Mouse (Mus musculus): ENCODE results near the gene Zfp978. TPM values are rescaled to one million over a fixed set of nuclear protein-coding genes. Genes with fewer than 3 reads are reported as not detected.
"Not testable (repeated sequence)": the region's sequence is repeated elsewhere in the genome, so short reads cannot be mapped to it uniquely, and the experiment has no call there.

Zfp978 gene
- total RNA-seq, 2 experiments from 2014 or later = not detected

DNA sequence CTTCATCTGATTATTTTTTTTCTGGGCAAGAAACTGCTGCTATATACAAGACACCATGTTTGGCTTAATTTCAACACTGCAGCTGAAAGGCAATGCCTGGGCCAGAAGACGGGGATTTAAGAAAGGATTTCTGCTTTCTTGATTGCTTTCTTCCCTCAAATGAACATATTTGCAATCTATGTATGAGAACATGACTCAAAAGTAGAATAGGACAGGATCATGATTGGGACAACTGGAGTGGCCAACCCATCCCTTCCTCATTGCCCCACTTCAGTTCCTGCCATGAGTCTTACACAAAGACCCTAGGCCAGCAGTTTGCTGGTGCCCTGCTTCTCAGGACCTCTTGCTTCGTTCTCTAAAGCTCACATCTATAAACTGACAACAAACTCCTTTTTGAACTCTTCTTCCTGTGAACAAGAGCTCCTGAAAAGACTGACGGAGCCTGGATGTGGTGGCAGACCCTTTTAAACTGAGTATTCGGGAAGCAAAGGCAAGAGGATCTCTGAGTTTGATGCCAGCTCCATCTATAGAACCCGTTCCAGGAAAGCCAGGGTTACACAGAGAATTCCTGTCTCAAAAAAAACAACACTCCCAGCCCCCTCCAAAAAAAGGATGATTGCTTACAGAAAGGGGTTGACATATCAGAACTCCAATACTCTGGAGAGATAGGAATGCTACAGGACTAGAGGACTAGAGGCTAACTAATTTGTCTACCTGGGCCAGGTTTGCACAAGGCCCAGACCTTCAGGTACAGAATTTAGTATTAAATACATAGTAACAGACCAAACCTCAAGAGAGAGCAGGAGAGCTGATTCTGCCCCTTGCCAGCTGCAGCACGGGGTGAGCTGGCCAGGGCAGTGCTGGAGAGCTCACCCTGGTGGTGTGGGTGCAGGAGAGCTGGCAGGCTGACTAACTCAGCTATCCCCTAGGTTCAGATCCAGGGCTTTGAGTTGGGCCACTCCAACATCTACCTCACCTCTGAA is 43.1 kb downstream of the Zfp978 start:
- peak; percentile 24; the same call in 1 of the 2 replicates for ATAC-seq (ENCODE audit: poor library complexity, severe bottlenecking)

DNA sequence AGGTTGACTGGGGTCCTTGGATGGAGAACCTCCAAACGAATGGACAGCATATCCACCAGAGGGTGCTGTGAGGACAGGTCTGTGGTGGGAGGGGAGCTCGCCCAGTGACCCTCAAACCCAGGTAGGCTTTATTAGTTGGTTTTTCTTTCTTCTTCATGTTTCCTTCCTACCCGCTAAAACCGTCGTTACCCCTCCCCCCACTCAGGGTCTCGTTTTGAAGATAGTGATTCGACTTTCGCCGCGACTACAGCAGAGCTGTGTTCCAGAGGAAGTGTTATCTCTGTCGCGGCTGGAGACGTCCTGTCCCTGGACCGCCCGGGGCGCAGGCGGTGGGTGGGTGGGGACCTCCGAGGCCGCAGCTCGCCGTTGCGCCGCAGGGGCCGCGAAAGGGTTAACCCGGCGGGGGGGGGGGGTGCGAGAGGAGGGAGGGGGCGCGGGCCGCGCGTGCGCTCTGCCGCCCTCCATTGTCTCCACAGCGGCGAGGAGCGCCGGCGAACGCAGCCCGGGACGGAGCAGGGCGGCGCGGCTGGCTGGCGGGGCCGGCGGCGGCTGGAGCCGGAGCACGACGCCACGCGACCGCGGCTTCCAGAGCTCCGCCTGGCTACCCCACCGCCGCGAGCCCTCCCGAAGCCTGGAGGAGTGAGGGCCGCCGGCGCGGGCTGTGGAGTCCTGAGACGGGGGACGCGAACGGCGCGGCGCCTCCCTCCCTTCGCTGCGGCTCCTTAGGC is 45.8 kb downstream of the Zfp978 start:
- peak; percentile 56 for ATAC-seq (ENCODE audit: poor library complexity, severe bottlenecking)

DNA sequence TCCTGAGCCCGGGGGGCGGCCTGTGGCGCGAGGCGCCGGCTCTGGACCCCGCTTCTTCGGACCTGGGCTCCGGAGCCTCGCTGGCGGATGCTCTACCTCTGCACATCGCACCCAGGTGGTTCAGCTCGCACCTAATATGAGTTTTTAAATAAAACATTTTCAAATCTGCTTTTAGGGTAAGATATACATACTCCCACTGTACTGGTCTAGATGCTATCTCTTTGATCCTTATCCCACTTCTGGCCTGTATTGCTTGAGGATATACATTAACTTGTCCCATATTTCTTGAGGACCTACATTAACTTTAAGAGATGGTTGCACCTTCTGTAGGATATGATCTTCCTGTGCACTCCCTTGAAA is 46.3 kb downstream of the Zfp978 start:
- no peak for ATAC-seq (ENCODE audit: poor library complexity, severe bottlenecking)

DNA sequence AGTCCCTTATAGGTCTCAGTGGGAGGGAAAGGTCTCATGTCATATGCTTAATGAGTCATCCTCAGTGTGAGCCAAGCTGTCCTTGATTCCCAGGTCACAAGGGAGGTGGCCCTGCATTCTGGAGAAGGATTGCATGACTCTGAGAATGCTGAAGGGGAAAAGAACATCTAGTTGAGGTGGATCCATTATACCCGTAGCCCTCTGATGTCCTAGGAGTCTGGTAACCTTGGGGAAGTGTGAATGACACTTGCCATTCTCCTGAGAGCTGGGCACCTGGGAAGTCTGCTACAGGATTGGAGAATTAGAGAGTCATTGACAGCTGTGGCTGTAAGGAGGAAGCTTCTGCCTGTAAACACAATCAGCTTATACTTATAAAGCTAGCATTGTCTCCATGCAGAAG is 55.3 kb downstream of the Zfp978 start:
- peak; percentile 19 for ATAC-seq (ENCODE audit: poor library complexity, severe bottlenecking)

DNA sequence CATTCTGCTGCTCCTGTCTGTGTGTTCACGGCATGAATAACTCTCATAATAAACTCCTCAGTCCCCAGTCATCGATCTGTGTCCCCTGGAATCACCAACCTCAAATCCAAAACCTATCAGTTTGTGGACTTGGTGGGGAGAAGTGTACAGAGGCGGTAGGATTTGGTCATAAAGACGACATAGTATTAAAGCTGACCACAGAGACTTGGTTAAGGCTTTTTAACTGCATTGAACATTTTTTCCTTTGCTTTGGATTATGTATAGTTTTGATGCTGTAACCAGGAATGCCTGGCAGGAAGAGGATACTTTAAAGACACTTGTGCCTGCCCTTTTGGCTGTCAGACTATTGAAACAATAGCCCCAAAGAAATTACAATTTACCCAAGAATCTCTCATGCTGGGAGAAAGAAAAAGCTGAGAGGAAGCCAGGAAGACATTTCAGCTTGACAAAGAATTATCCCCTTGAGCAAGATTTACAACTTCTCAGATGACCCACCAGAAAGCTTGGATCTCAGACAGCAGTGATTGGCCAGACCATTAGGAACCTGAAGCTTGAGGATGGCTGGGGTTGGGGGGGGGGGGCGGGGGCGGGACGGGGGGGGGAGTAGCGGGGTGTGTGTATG is 56.2 kb downstream of the Zfp978 start:
- ATAC-seq (ENCODE audit: poor library complexity, severe bottlenecking) = peak; percentile 13; the same call in 1 of the 2 replicates

DNA sequence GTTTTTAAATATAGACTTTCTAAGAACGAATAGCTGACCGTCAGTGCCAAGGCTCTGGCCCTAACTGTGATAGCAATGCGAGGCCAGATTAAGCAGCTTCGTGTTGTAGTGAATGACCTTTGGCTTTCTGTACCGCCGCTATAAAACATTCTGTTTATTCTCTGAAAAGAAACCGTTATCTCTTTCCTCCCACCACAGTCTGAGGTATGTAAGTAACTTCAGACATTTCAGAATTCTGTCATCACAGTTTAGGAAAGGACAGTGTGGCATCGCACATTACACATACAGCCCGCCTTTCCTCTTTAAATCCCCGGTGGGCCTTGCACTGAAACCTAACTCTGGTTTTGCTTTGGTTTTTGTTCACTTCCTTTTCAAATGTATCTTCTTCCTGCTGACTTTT is 56.8 kb downstream of the Zfp978 start:
- ATAC-seq (ENCODE audit: poor library complexity, severe bottlenecking) = no peak

DNA sequence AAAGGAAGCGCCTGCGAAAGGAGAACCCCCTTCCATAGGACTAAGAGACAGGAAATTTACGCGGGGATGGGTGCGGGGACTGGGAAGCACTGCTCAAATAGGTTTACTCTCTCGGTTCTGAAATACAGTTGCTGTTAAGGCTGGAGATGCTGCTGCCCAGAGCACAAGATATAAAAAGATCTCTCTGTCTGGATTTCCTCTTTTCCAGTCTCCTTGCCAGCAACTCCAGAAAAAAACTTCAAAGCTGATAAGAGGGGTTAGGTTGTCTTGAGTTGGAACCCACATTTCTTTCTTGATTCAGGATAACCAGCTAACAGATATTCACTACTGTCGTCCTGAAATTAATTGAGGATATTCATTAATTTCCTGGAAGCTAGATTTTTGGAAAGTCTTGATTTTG is 57.2 kb downstream of the Zfp978 start:
- not testable (repeated sequence) for ATAC-seq (ENCODE audit: poor library complexity, severe bottlenecking)

DNA sequence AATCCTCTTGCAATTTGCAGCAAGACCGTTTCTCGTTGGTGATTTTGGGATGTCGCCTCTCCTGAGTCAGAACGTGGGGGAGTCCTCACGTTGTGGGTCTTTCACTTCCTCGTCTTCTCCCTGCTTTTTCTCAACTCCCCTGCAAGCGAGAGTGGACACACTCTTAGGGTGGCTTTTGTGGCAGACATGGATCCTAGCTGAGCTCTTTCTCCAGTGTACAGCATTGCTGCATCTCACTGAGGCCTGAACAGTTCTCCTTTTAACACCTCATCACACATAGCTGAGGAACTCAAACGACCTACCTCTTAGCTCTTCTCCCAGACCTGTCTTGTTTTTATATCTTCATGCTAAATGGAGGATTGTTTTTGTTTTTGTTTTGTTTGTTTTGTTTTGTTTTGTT is 58.1 kb downstream of the Zfp978 start:
- ATAC-seq (ENCODE audit: poor library complexity, severe bottlenecking) = not testable (repeated sequence)

DNA sequence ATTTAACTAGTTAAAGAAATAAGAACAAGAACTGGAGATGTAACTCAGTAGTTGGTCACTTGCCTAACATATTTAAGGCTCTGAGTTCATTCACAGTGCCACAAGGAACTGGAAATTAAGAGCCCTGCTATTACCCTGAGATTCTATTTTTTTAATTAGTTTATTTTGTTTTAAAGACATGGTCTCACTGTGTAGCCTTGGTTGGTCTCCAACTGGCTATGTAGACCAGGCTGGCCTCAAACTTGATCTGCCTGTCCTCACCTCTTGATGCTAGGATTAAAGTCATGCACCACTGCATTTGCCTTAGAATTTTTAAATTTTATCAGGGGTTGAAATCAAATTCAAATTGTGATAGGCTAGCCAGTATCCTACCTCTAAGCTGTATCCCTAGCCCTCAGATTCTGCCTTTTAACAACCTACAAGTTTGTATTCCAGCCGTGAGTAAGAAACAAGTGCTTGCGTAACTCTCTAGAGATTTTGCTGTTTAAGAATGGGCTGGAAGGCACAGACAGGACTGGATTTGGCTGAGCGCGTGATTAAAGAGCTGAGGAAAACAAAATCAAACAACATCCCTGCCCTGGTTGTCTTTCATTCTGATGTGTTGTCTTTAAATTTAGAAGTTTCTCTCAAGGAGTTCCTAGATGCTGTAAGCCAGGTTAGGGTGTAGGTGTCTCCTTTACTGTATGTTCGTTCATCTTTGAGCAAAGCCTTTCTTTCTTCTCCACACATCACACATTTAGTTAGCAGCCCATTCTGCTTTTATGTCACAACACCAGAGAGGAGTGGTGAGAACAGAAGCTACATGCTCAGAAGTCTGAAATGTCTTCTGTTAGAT is 58.9 kb downstream of the Zfp978 start:
- not testable (repeated sequence) for ATAC-seq (ENCODE audit: poor library complexity, severe bottlenecking)

DNA sequence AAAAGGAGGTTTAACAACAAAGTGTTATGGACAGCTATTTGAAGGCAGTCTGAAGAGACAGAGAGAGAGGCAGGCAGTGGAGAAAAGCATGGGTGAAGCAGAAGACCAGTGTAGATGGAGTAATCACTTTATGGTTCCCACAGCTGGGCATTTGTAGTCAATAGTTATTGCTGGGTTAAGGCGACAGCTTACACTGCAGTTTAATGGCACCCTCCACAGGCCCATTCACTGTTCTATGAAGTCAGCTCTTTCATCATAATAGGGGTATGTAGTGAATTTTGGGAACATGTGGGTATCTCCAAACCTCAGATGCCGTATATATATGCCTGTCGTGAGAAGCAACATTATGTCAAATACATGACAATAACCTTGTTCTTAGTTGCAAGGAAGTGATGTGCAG is 59.7 kb downstream of the Zfp978 start:
- ATAC-seq (ENCODE audit: poor library complexity, severe bottlenecking) = no peak

DNA sequence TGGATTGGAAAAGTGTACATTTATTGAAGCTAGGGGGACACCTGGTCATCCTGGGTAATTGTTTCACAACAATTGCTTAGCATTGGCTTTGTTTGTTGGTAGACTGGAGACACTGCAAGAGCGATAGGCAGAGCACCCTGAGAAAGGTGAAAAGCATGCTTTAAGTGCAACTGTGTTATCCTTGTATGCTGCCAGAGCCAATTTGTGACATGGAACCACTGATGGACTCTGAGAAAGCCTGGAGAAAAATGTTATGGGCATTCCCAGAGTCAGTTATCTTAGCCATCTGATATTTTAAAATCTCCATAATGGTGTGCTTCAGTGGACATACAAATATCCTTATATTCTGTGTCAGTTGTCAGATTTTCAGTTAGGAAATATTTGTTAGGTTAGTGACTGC is 60.2 kb downstream of the Zfp978 start:
- ATAC-seq (ENCODE audit: poor library complexity, severe bottlenecking) = not testable (repeated sequence)

DNA sequence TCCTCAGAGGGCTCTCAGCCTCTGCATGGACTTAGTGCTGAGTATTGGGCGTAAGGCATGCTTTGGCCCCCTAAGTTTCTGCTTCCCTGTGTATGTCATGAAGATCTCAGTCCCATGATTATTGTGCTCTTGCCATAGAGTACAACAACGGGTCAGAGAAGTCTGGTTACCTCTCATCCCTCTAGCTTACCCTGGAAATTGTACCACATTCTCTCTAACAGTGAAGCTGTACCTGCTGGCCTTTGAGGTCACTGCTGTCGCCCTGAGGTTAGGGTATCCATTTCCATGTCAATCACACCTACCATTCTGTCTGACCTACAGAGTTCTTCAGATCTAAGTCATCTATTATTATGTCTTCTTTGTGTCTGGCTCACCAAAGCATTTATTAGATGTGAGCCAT is 62.0 kb downstream of the Zfp978 start:
- ATAC-seq (ENCODE audit: poor library complexity, severe bottlenecking) = peak; percentile 6; the same call in 1 of the 2 replicates

DNA sequence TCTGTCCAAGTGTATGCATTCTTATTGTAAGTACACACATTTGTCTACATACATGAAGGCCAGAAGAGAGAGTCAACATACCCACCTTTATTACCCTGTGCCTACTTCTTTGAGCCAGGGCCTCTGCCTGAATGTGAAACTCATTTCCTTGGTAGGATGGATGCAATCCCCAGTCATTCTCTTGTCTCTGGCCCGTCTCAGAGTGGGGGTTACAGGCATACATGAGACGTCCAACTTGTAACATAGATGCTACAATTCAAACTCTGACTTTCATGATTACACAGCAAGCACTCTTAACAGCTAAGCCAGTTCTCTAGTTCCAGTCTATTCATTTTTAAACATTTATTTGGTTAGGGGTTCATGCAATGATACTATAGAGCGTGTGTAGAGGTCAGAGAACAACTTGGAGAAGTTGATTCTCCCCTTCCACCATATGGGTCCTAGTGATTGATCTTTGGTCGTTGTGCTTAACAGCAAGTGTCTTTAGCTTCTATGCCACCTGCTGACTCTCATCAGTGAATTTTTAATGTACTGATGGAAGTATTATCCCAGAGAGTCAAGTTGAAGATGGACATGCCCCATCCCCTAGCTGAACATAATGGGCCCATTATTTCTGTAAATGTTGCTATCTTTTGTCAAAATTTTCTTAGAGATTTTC is 62.7 kb downstream of the Zfp978 start:
- ATAC-seq (ENCODE audit: poor library complexity, severe bottlenecking) = no peak

DNA sequence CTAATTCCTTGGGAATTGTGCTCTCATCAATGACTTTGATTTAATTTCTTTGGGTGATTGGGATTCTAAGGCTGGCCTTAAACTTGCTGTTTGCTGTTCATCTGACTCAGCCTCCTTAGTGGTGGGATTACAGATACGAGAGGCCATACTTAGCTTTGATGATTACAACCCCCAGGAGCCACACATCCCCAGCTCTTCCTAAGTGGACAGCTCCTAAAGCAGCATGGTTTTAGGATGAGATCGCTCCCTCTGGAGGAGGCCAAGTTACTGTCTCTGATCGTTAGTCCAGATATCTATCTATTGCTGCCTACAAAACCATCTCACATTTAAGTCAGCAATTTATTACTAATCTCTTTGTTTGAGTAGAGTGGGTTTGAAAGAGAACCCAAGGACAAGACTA is 63.3 kb downstream of the Zfp978 start:
- ATAC-seq (ENCODE audit: poor library complexity, severe bottlenecking) = not testable (repeated sequence)

DNA sequence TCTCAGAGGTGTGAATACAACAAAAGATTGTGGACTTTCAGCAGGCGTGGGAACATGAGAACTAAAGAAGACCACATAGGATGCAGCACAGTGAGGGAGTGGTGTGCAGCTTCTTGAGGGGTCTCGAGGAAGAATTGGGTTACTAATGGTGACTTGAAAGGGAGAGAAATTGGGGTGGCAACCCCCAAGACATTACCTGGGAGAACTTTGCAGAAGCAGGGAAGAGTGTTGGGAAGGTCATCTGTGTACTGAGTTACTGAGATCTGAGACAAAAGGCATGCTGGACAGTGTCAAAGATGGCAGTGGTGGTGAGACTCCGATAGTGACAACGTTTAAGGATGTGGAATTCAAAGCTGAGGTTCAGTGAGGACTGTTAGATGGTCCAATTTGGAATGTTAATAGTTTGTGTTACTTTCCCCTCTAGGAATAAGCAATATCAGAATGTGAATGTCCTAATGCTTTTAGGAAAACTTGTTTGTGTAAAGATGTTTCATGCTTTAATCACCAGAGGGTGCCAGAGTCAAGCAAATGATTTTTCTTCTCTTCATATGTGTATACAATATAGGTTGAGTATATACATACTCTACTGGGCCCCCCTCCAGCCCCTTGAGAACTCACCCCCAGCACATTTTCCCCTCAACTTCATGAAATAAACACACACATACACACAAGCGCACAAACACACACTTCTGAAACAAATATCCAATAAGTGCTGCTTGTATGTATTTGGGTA is 64.7 kb downstream of the Zfp978 start:
- ATAC-seq (ENCODE audit: poor library complexity, severe bottlenecking) = peak; percentile 22; the same call in 1 of the 2 replicates

DNA sequence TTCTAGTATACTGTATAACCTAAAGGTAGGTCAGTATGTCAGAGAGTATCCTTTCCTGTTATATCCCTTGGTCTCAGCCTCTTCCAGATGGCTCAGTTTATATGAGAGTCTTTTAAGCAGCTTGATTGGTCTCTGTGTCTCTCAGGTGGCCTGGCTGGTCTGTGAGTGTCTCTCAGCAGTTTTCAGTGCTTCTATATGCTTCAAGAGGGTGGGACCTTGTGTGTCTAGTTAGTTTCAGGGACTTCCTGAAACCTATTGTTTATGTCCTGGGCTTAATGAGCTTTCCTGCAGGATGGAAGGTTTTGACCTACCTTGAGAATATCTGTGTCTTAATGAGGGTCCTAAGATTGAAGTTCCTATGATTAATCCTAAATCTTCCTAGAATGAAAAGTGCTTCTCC is 69.5 kb downstream of the Zfp978 start:
- 0 out of 2 replicates have a peak, but pooled peaks have one; percentile 8 for ATAC-seq (ENCODE audit: poor library complexity, severe bottlenecking)

DNA sequence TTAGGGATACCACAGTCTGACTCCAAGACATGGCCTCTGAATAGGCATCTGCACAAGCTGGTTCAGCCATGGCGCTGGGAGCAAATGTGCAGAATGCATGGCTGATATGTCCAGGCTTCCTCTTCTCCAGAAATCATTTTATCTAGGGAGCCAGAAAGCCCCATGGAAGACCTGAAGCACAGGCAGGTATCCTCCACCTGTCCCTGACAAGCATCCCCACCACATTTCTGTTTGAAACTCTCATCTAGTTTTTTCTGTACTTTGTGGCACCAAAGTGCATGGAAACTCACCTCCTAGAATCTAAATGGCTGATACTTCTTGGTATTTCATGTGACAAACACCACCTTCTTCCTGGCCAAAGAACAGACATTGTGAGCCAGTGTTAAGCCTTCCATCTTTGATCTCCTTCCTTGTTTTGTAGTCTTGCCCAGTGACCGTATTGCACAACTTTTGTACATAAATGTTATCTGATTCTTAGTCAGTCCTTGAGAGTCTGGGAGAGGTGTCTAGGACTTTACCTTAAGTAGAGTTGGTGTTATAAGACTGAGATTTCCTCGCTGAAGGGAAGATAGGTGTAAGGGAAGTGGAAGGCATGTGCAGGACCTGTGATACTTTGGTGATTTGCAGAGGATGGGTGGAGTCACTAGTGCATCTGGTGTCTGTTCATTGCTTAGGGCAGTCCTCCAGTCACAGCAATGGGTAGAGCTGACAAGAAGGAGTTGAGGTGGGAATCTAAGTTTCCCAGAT is 70.8 kb downstream of the Zfp978 start:
- peak; percentile 19 for ATAC-seq (ENCODE audit: poor library complexity, severe bottlenecking)

DNA sequence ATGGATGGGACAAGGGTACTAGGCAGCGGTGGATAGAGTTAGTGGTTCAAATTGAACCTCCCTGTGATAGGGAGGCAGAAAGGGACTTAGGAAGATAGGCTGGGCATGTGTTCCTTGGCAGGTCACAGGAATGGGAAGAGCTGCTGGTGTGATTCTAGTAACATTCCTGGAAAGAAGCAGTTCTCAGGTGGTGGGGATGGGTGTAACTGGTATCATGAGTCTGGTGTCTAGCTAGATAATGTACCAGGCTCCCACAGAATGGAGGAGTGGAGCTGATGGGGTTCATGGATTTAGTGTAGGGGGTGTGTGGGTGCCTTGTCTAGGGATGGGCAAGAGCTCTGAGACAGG is 71.3 kb downstream of the Zfp978 start:
- no peak; the same call in 1 of the 2 replicates for ATAC-seq (ENCODE audit: poor library complexity, severe bottlenecking)

DNA sequence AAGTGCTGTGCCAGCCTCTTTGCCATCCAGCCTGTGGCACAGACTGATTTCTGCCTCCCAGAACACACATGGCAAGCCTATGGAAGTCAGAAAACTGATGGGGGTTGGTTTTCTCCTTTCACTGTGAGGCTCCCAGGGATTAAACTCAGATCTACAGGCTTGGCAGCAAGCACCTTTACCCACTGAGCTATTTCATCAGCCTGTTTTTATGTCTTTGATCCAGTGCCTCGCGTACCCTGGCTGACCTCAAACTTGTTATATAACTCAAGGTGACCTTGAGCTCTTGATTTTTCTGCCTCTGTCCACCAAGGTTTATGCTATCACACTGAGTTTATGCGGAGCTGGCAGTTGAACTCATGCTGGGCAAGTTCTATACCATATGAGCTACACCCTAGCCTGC is 71.9 kb downstream of the Zfp978 start:
- ATAC-seq (ENCODE audit: poor library complexity, severe bottlenecking) = no peak

Measured in megakaryocyte, adult 5-6 weeks (primary cell).